Mouse (Mus musculus) adipocyte (in vitro differentiated cells): ENCODE results near the gene Gpr4.

Source experiments
- DNase-seq: peaks from one replicate; pipeline ENCODE4 v3.0.0-alpha.2; 2016; ENCODE audit warnings: low spot score

The Gpr4 gene

GRCm38 (mm10) chr7:19196676-19197075 is 15.7 kb upstream of the Gpr4 start:
- peak; percentile 12 for DNase-seq

GRCm38 (mm10) chr7:19197985-19198384 is 14.4 kb upstream of the Gpr4 start:
- DNase-seq = no peak

GRCm38 (mm10) chr7:19201660-19202059 is 10.7 kb upstream of the Gpr4 start:
- DNase-seq = no peak

GRCm38 (mm10) chr7:19202065-19202850 is 10.1 kb upstream of the Gpr4 start:
- no peak for DNase-seq

GRCm38 (mm10) chr7:19208201-19208910 is 4.0 kb upstream of the Gpr4 start:
- no peak for DNase-seq

GRCm38 (mm10) chr7:19208944-19209472 is 3.3 kb upstream of the Gpr4 start:
- peak; percentile 74 for DNase-seq

- no peak for DNase-seq
These were observed 2.8 kb upstream of the Gpr4 start for GRCm38 (mm10) chr7:19209494-19209893.

GRCm38 (mm10) chr7:19210010-19210409 is 2.3 kb upstream of the Gpr4 start:
- no peak for DNase-seq

GRCm38 (mm10) chr7:19211041-19211675 is 1.2 kb upstream of the Gpr4 start:
- no peak for DNase-seq

GRCm38 (mm10) chr7:19213385-19213784 is 1.0 kb downstream of the Gpr4 start:
- no peak for DNase-seq

- DNase-seq = no peak
These were observed 2.0 kb downstream of the Gpr4 start for GRCm38 (mm10) chr7:19214369-19214768.

- no peak for DNase-seq
These were observed 2.6 kb downstream of the Gpr4 start for GRCm38 (mm10) chr7:19214940-19215339.

GRCm38 (mm10) chr7:19217492-19217891 is 5.2 kb downstream of the Gpr4 start:
- no peak for DNase-seq

- no peak for DNase-seq
These were observed 5.6 kb downstream of the Gpr4 start for GRCm38 (mm10) chr7:19217944-19218343.

- DNase-seq = no peak
These were observed 7.7 kb downstream of the Gpr4 start for GRCm38 (mm10) chr7:19220061-19220460.

GRCm38 (mm10) chr7:19222189-19222588 is 9.9 kb downstream of the Gpr4 start:
- DNase-seq = no peak

GRCm38 (mm10) chr7:19222875-19223274 is 10.5 kb downstream of the Gpr4 start:
- DNase-seq = no peak

- DNase-seq = peak; percentile 59
These were observed 12.6 kb downstream of the Gpr4 start for GRCm38 (mm10) chr7:19224933-19225332.

- peak; percentile 46 for DNase-seq
These were observed 14.8 kb downstream of the Gpr4 start for GRCm38 (mm10) chr7:19226817-19227797.

- peak; percentile 98 for DNase-seq
These were observed 15.8 kb downstream of the Gpr4 start, which contains the start of gene Opa3 for GRCm38 (mm10) chr7:19227883-19228792. TSS of gene Opa3 (plus strand) at chr7:19228334.
